In the genomic region with DNA sequence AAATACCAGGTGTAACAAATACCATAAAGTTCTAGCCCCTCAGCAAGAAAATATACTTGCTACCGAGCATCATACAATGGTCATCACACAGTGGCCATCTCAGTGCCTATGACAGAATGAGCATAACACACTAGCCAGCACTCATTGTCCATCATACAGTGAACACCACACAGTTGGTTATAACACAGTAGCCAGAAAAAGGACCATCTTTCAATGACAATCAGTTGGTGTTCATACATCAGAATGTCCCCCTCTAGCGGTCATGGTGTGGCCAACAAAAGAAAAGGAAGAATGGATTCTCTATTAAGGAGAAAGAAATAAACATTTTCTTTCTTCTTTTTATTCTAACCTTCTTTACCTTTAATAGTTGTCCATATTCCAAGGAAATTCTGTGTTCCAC, we compare ENCODE assay signal across 10 mouse cellular contexts.
DNase-seq lines count a peak whose midpoint lies in the region; ATAC-seq and TF ChIP-seq lines count a peak whose summit lies in the region.
"Had no signal": no experiment of that assay in that cellular context is flagged by ENCODE, and none has a peak within 500 bp of the region (broad histone marks: within the 10 kb centered on the region; RNA-seq: fewer than 3 reads in every experiment).

No protein-coding gene starts in this region.

- H3K4me1 ChIP-seq in hindbrain, embryonic 12.5 days = no peaks in the 10 kb centered on the region
- H3K4me1 ChIP-seq: embryonic facial prominence, embryonic 13.5 days; heart, embryonic 13.5 days had no signal

- CTCF ChIA-PET in Patski (lab: Charles Lee) = no interaction called here

- POLR2A ChIA-PET in Patski (lab: Charles Lee) = no interaction called here

- in situ Hi-C loops in Patski (cut with MboI; ENCODE audit: low pct_unique_long_range_greater_than_20kb) = loop anchor here (25.0 kb wide), 1 partner anchor 856 kb away; no protein-coding TSS in a partner anchor

- no peaks in the 10 kb centered on the region for H3K27me3 ChIP-seq in Patski
- H3K27me3 ChIP-seq in hindbrain, embryonic 12.5 days = no peaks in the 10 kb centered on the region
- H3K27me3 ChIP-seq: embryonic facial prominence, embryonic 13.5 days; heart, embryonic 13.5 days had no signal

- no peaks in the 10 kb centered on the region for H3K36me3 ChIP-seq in hindbrain, embryonic 12.5 days
- H3K36me3 ChIP-seq: embryonic facial prominence, embryonic 13.5 days; heart, embryonic 13.5 days had no signal

- 55% methylated on average over 2 of the region's 2 CpGs for WGBS in hindbrain, embryonic 12.5 days

- TF ChIP-seq CTCF in layer of hippocampus, adult 2 months (conservative IDR thresholded peaks at IDR 0.05) = peak; percentile 78
- peak; percentile 48 for TF ChIP-seq CTCF in Patski (IDR thresholded peaks at IDR 0.05)

- H3K9me3 ChIP-seq in hindbrain, embryonic 12.5 days (replicated peaks) = no peaks in the 10 kb centered on the region
- H3K9me3 ChIP-seq: heart, embryonic 13.5 days had no signal

- DNase-seq in layer of hippocampus, adult 2 months (ENCODE audit: low spot score in 2 of 2) = peak in 1 of 2 experiments; percentile 32
- DNase-seq in layer of hippocampus, postnatal 25 days (ENCODE audit: extremely low spot score in 1 of 2, low spot score in 1 of 2) = no peak
- DNase-seq in ES-CJ7 (ENCODE audit: low read depth, low spot score) = peak; percentile 54
- no peak for DNase-seq in Patski (ENCODE audit: low read depth, low spot score)
- no peak for DNase-seq in frontal cortex, postnatal 14 days (ENCODE audit: low spot score in 2 of 2)
- DNase-seq in left cerebral cortex, adult 9 months (ENCODE audit: low spot score in 2 of 2) = no peak
- DNase-seq: thymus, postnatal 14 days had no signal

- H3K9ac ChIP-seq in hindbrain, embryonic 12.5 days = no peak overlapping the region
- H3K9ac ChIP-seq: embryonic facial prominence, embryonic 13.5 days; heart, embryonic 13.5 days had no signal

- H3K4me3 ChIP-seq in layer of hippocampus, adult 2 months = no peak overlapping the region
- H3K4me3 ChIP-seq in hindbrain, embryonic 12.5 days = no peak overlapping the region
- H3K4me3 ChIP-seq: embryonic facial prominence, embryonic 13.5 days; heart, embryonic 13.5 days had no signal

- H3K27ac ChIP-seq in layer of hippocampus, adult 2 months = no peak overlapping the region
- no peak overlapping the region for H3K27ac ChIP-seq in hindbrain, embryonic 12.5 days
- H3K27ac ChIP-seq: embryonic facial prominence, embryonic 13.5 days; heart, embryonic 13.5 days had no signal

- no peak for ATAC-seq in Patski
- peak; percentile 35; the same call in 1 of the 2 replicates for ATAC-seq in hindbrain, embryonic 12.5 days (ENCODE audit: low FRiP score)

- H3K4me2 ChIP-seq in hindbrain, embryonic 12.5 days (replicated peaks) = no peak overlapping the region
- H3K4me2 ChIP-seq: embryonic facial prominence, embryonic 13.5 days; heart, embryonic 13.5 days had no signal
